Comparison of ENCODE assay signal across 8 mouse cellular contexts in genomic region chr1:59913195-59913868, GRCm38 (mm10). TPM values are rescaled to one million over a fixed set of nuclear protein-coding genes. Genes with fewer than 3 reads are reported as not detected.
DNase-seq lines count a peak whose midpoint lies in the region; ATAC-seq and TF ChIP-seq lines count a peak whose summit lies in the region.

No protein-coding gene starts in this region.

- intact Hi-C loops in left cerebral cortex, postnatal 4 days (cut with DNase I), result no loop called here

- ATAC-seq in hindbrain, postnatal 0 days, result peak; percentile 70
- ATAC-seq in midbrain, embryonic 13.5 days, result peak; percentile 68

- peak overlapping the region; percentile 74 for H3K27ac ChIP-seq in kidney, adult 2 months (ENCODE audit: insufficient read depth, low read depth, low read length)
- peak overlapping the region; percentile 99 for H3K27ac ChIP-seq in cortical plate, adult 2 months (ENCODE audit: insufficient read depth, low read length)
- peak overlapping the region; percentile 99 for H3K27ac ChIP-seq in hindbrain, postnatal 0 days
- peak overlapping the region; percentile 98 for H3K27ac ChIP-seq in midbrain, embryonic 13.5 days
- peak overlapping the region; percentile 97 for H3K27ac ChIP-seq in spleen, adult 2 months (ENCODE audit: insufficient read depth, low read length)

- H3K36me3 ChIP-seq in kidney, adult 2 months (ENCODE audit: control insufficient read depth, insufficient read depth, low read length), result no peaks in the 10 kb centered on the region
- H3K36me3 ChIP-seq in hindbrain, postnatal 0 days (ENCODE audit: insufficient read depth, low read length), result no peaks in the 10 kb centered on the region
- no peaks in the 10 kb centered on the region for H3K36me3 ChIP-seq in midbrain, embryonic 13.5 days
- H3K36me3 ChIP-seq in spleen, adult 2 months (ENCODE audit: control insufficient read depth, insufficient read depth, low read length), result no peaks in the 10 kb centered on the region

- peaks cover 10% of the 10 kb centered on the region; the same call in 1 of the 2 replicates for H3K4me1 ChIP-seq in kidney, adult 2 months (ENCODE audit: control insufficient read depth, insufficient read depth, low read length)
- H3K4me1 ChIP-seq in cortical plate, adult 2 months (ENCODE audit: control insufficient read depth, insufficient read depth, low read length), result peaks cover 7% of the 10 kb centered on the region; the same call in 1 of the 2 replicates
- H3K4me1 ChIP-seq in hindbrain, postnatal 0 days (ENCODE audit: insufficient read depth, low read length), result peaks cover 18% of the 10 kb centered on the region; the same call in 1 of the 2 replicates
- H3K4me1 ChIP-seq in midbrain, embryonic 13.5 days (replicated peaks), result peaks cover 31% of the 10 kb centered on the region
- H3K4me1 ChIP-seq in spleen, adult 2 months (ENCODE audit: control insufficient read depth, insufficient read depth, insufficient read length), result no peaks in the 10 kb centered on the region; the same call in 1 of the 2 replicates

- peak overlapping the region; percentile 80 for H3K4me3 ChIP-seq in kidney, adult 2 months (ENCODE audit: insufficient read depth, low read depth, low read length)
- peak overlapping the region; percentile 97 for H3K4me3 ChIP-seq in cortical plate, adult 2 months (ENCODE audit: insufficient read depth, low read length)
- H3K4me3 ChIP-seq in hindbrain, postnatal 0 days (ENCODE audit: low read length), result peak overlapping the region; percentile 98
- peak overlapping the region; percentile 97 for H3K4me3 ChIP-seq in midbrain, embryonic 13.5 days (replicated peaks)
- peak overlapping the region; percentile 95 for H3K4me3 ChIP-seq in spleen, adult 2 months (ENCODE audit: extremely low read depth, insufficient read depth, insufficient read length)

- H3K4me2 ChIP-seq in hindbrain, postnatal 0 days (ENCODE audit: low read depth, low read length), result peak overlapping the region; percentile 70
- H3K4me2 ChIP-seq in midbrain, embryonic 13.5 days (replicated peaks), result peak overlapping the region; percentile 75

- peak; percentile 57 for DNase-seq in kidney, adult 2 months
- DNase-seq in kidney, adult 11 months, result no peak
- DNase-seq in gastrocnemius, adult 18-20 months (ENCODE audit: low spot score), result peak; percentile 10
- DNase-seq in hindbrain, postnatal 0 days (ENCODE audit: low spot score), result peak; percentile 73
- DNase-seq in left cerebral cortex, postnatal 4 days, result peak; percentile 48
- DNase-seq in spleen, adult 2 months (ENCODE audit: low read depth in 1 of 2, low spot score in 2 of 2), result peak in 1 of 2 experiments; percentile 40

- under 1% methylated on average over 79 of the region's 98 CpGs for WGBS in kidney, adult 2 months
- under 1% methylated on average over 60 of the region's 98 CpGs for WGBS in hindbrain, postnatal 0 days
- under 1% methylated on average over 58 of the region's 98 CpGs for WGBS in midbrain, embryonic 13.5 days
- WGBS in spleen, adult 2 months, result 1% methylated on average over 85 of the region's 98 CpGs

- TF ChIP-seq CTCF in kidney, adult 2 months (conservative IDR thresholded peaks at IDR 0.05; ENCODE audit: insufficient read depth, insufficient read length, low read depth, low read length), result no peak
- no peak for TF ChIP-seq CTCF in cortical plate, adult 2 months (IDR thresholded peaks at IDR 0.05; ENCODE audit: extremely low read depth, insufficient read depth, low read length)
- no peak for TF ChIP-seq CTCF in hindbrain, postnatal 0 days (IDR thresholded peaks at IDR 0.05; ENCODE audit: low read depth)
- TF ChIP-seq CTCF in spleen, adult 2 months (IDR thresholded peaks at IDR 0.05; ENCODE audit: extremely low read depth, insufficient read depth, insufficient read length, insufficient replicate concordance), result no peak

- H3K9me3 ChIP-seq in hindbrain, postnatal 0 days (ENCODE audit: low read length), result no peaks in the 10 kb centered on the region
- no peaks in the 10 kb centered on the region for H3K9me3 ChIP-seq in midbrain, embryonic 13.5 days

- no peaks in the 10 kb centered on the region for H3K27me3 ChIP-seq in kidney, adult 2 months (replicated peaks; ENCODE audit: control insufficient read depth, insufficient read depth, low read length)
- H3K27me3 ChIP-seq in hindbrain, postnatal 0 days (ENCODE audit: insufficient read depth, low read length), result no peaks in the 10 kb centered on the region
- no peaks in the 10 kb centered on the region for H3K27me3 ChIP-seq in midbrain, embryonic 13.5 days
- H3K27me3 ChIP-seq in spleen, adult 2 months (ENCODE audit: control insufficient read depth, insufficient read depth, low read length), result no peaks in the 10 kb centered on the region

- H3K9ac ChIP-seq in hindbrain, postnatal 0 days (replicated peaks; ENCODE audit: low read length), result peak overlapping the region; percentile 99
- peak overlapping the region; percentile 98 for H3K9ac ChIP-seq in midbrain, embryonic 13.5 days (replicated peaks)

- TF ChIP-seq POLR2A in kidney, adult 2 months (IDR thresholded peaks at IDR 0.05; ENCODE audit: low read depth, low read length), result no peak
- TF ChIP-seq POLR2A in cortical plate, adult 2 months (IDR thresholded peaks at IDR 0.05; ENCODE audit: extremely low read depth, insufficient read depth, low read length), result 0 out of 2 replicates have a peak, but pooled peaks have one; percentile 29
- TF ChIP-seq POLR2A in spleen, adult 2 months (IDR thresholded peaks at IDR 0.05; ENCODE audit: low read depth, low read length), result no peak

RNA-seq across cellular contexts. Expression of gene Fam117b, which starts 0.5 kb away (rescaled TPM):
- 11.5 and 11.9 TPM in 2 replicates for polyA plus RNA-seq in kidney, adult 2 months (2012; rRNA removed)
- 25.7 and 26.2 TPM in 2 replicates for polyA plus RNA-seq in cortical plate, adult 2 months (2012; rRNA removed)
- total RNA-seq in gastrocnemius, adult 18-20 months (2021), result 1 to 10 TPM; 4.3 to 9.6 TPM
- total RNA-seq in hindbrain, postnatal 0 days (2014; rRNA removed), result 44.5 and 53.0 TPM in 2 replicates
- polyA plus RNA-seq in hindbrain, postnatal 0 days (2015; fragmentation: Nextera tagmentation; extraction: Ambion mirVana), result 26.1 and 30.1 TPM in 2 replicates
- total RNA-seq in left cerebral cortex, postnatal 4 days (2021), result 10 to 100 TPM; 89.7 to 92.1 TPM
- polyA plus RNA-seq in midbrain, embryonic 13.5 days (2015; fragmentation: Nextera tagmentation; extraction: Ambion mirVana), result 27.6 and 29.1 TPM in 2 replicates
- 9.5 and 13.8 TPM in 2 replicates for polyA plus RNA-seq in spleen, adult 2 months (2012; rRNA removed)
